Mouse (Mus musculus): Measurements from ENCODE around the gene Npw. TPM values are rescaled to one million over a fixed set of nuclear protein-coding genes. Genes with fewer than 3 reads are reported as not detected.

The Npw gene
- polyA plus RNA-seq, 1 experiment from 2014 or later, result 0.42 TPM

GRCm38 (mm10) chr17:24638840-24639239 is 19.4 kb downstream of the Npw start:
- H3K4me2 ChIP-seq, result no peak overlapping the region
- H3K36me3 ChIP-seq, result peaks cover 19% of the 10 kb centered on the region
- ATAC-seq (ENCODE audit: low FRiP score), result no peak
- H3K27ac ChIP-seq (replicated peaks), result peak overlapping the region; percentile 41
- no peak overlapping the region for H3K4me3 ChIP-seq (replicated peaks)
- H3K4me1 ChIP-seq, result peaks cover 10% of the 10 kb centered on the region
- WGBS, result 73% methylated on average over 9 of the region's 9 CpGs
- H3K27me3 ChIP-seq (replicated peaks), result no peaks in the 10 kb centered on the region
- no peak overlapping the region for H3K9ac ChIP-seq (replicated peaks)
- H3K9me3 ChIP-seq (replicated peaks), result no peaks in the 10 kb centered on the region

- Histone ChIP-seq H3K27me3 (replicated peaks) (no peaks in the 10 kb centered on the region), H3K4me3 (replicated peaks) (no peak overlapping the region), H3K4me1 (peaks cover 16% of the 10 kb centered on the region), H3K27ac (replicated peaks) (no peak overlapping the region), H3K36me3 (peaks cover 19% of the 10 kb centered on the region), H3K9me3 (replicated peaks) (no peaks in the 10 kb centered on the region), H3K4me2 (no peak overlapping the region), H3K9ac (replicated peaks) (no peak overlapping the region)
- 88% methylated on average over 4 of the region's 4 CpGs for WGBS
- ATAC-seq (ENCODE audit: low FRiP score), result no peak
Observed at GRCm38 (mm10) chr17:24638214-24638613, 20.0 kb downstream of the Npw start.

GRCm38 (mm10) chr17:24636781-24637481 is 21.3 kb downstream of the Npw start:
- no peak overlapping the region for H3K27ac ChIP-seq (replicated peaks)
- no peaks in the 10 kb centered on the region for H3K27me3 ChIP-seq (replicated peaks)
- H3K9me3 ChIP-seq (replicated peaks), result no peaks in the 10 kb centered on the region
- no peak for ATAC-seq (ENCODE audit: low FRiP score)
- H3K4me3 ChIP-seq (replicated peaks), result no peak overlapping the region
- H3K9ac ChIP-seq (replicated peaks), result no peak overlapping the region
- H3K36me3 ChIP-seq, result peaks cover 17% of the 10 kb centered on the region
- peaks cover 25% of the 10 kb centered on the region for H3K4me1 ChIP-seq
- 68% methylated on average over 5 of the region's 5 CpGs for WGBS
- H3K4me2 ChIP-seq, result no peak overlapping the region

GRCm38 (mm10) chr17:24635694-24636093 is 22.6 kb downstream of the Npw start:
- 98% methylated on average over 5 of the region's 5 CpGs for WGBS
- H3K4me1 ChIP-seq, result peaks cover 30% of the 10 kb centered on the region
- H3K27ac ChIP-seq (replicated peaks), result no peak overlapping the region

GRCm38 (mm10) chr17:24635024-24635423 is 23.2 kb downstream of the Npw start:
- no peak for ATAC-seq (ENCODE audit: low FRiP score)
- H3K36me3 ChIP-seq, result peaks cover 15% of the 10 kb centered on the region
- H3K9me3 ChIP-seq (replicated peaks), result no peaks in the 10 kb centered on the region
- H3K27ac ChIP-seq (replicated peaks), result no peak overlapping the region
- no peak overlapping the region for H3K4me2 ChIP-seq
- H3K9ac ChIP-seq (replicated peaks), result no peak overlapping the region
- no peaks in the 10 kb centered on the region for H3K27me3 ChIP-seq (replicated peaks)
- peaks cover 29% of the 10 kb centered on the region for H3K4me1 ChIP-seq
- WGBS, result 96% methylated on average over 4 of the region's 4 CpGs
- H3K4me3 ChIP-seq (replicated peaks), result no peak overlapping the region

More at GRCm38 (mm10) chr17:24635694-24636093, 22.6 kb downstream of the Npw start:
- Histone ChIP-seq H3K9ac (replicated peaks) (no peak overlapping the region), H3K36me3 (peaks cover 12% of the 10 kb centered on the region), H3K4me2 (no peak overlapping the region), H3K9me3 (replicated peaks) (no peaks in the 10 kb centered on the region), H3K4me3 (replicated peaks) (no peak overlapping the region), H3K27me3 (replicated peaks) (no peaks in the 10 kb centered on the region)
- no peak for ATAC-seq (ENCODE audit: low FRiP score)

GRCm38 (mm10) chr17:24633831-24634230 is 24.4 kb downstream of the Npw start:
- H3K27ac ChIP-seq (replicated peaks), result peak overlapping the region; percentile 83; the same call in 1 of the 2 replicates
- H3K27me3 ChIP-seq (replicated peaks), result no peaks in the 10 kb centered on the region
- H3K4me2 ChIP-seq, result no peak overlapping the region
- no peak for ATAC-seq (ENCODE audit: low FRiP score)
- no peak overlapping the region for H3K4me3 ChIP-seq (replicated peaks)
- H3K9ac ChIP-seq (replicated peaks), result no peak overlapping the region; the same call in 1 of the 2 replicates
- H3K4me1 ChIP-seq, result peaks cover 26% of the 10 kb centered on the region
- H3K9me3 ChIP-seq (replicated peaks), result no peaks in the 10 kb centered on the region
- 97% methylated on average over 11 of the region's 11 CpGs for whole genome bisulfite sequencing
- H3K36me3 ChIP-seq, result peaks cover 26% of the 10 kb centered on the region

- 11% methylated on average over 22 of the region's 22 CpGs for WGBS
- Histone ChIP-seq H3K9ac (replicated peaks) (peak overlapping the region; percentile 74), H3K36me3 (peaks cover 30% of the 10 kb centered on the region), H3K27me3 (replicated peaks) (no peaks in the 10 kb centered on the region), H3K4me2 (peak overlapping the region; percentile 91), H3K4me3 (replicated peaks) (peak overlapping the region; percentile 78), H3K4me1 (peaks cover 26% of the 10 kb centered on the region), H3K27ac (replicated peaks) (peak overlapping the region; percentile 83), H3K9me3 (replicated peaks) (no peaks in the 10 kb centered on the region)
- peak; percentile 25 for ATAC-seq (ENCODE audit: low FRiP score)
Observed at GRCm38 (mm10) chr17:24632813-24633449, 25.3 kb downstream of the Npw start.

GRCm38 (mm10) chr17:24632167-24632812 is 26.0 kb downstream of the Npw start, which contains the start of the genes Tsc2 and Nthl1:
Gene Tsc2, minus strand, starts transcription at chr17:24632630.
Gene Nthl1, plus strand, starts transcription at chr17:24632680.
- Histone ChIP-seq H3K9ac (replicated peaks) (peak within 1 kb of the TSS; percentile 74), H3K36me3 (peaks cover 35% of the 10 kb centered on the region), H3K4me2 (peak within 1 kb of the TSS; percentile 91), H3K9me3 (replicated peaks) (no peaks in the 10 kb centered on the region), H3K27me3 (replicated peaks) (no peaks in the 10 kb centered on the region), H3K4me1 (peaks cover 26% of the 10 kb centered on the region), H3K4me3 (replicated peaks) (peak within 1 kb of the TSS; percentile 78), H3K27ac (replicated peaks) (peak within 1 kb of the TSS; percentile 83)
- 1% methylated on average over 51 of the region's 51 CpGs for WGBS
- peak; percentile 90 for ATAC-seq (ENCODE audit: low FRiP score)

GRCm38 (mm10) chr17:24630072-24630471 is 28.2 kb downstream of the Npw start:
- Histone ChIP-seq H3K9ac (replicated peaks) (no peak overlapping the region), H3K4me2 (no peak overlapping the region), H3K27ac (replicated peaks) (no peak overlapping the region), H3K4me3 (replicated peaks) (no peak overlapping the region), H3K27me3 (replicated peaks) (no peaks in the 10 kb centered on the region), H3K9me3 (replicated peaks) (no peaks in the 10 kb centered on the region), H3K4me1 (peaks cover 26% of the 10 kb centered on the region), H3K36me3 (peaks cover 57% of the 10 kb centered on the region)
- no peak for ATAC-seq (ENCODE audit: low FRiP score)
- 90% methylated on average over 14 of the region's 14 CpGs for WGBS

GRCm38 (mm10) chr17:24628646-24629045 is 29.6 kb downstream of the Npw start:
- ATAC-seq (ENCODE audit: low FRiP score), result no peak
- H3K27me3 ChIP-seq (replicated peaks), result no peaks in the 10 kb centered on the region
- no peak overlapping the region for H3K4me2 ChIP-seq
- H3K4me3 ChIP-seq (replicated peaks), result no peak overlapping the region
- H3K4me1 ChIP-seq, result peaks cover 22% of the 10 kb centered on the region
- no peak overlapping the region for H3K27ac ChIP-seq (replicated peaks)
- no peak overlapping the region for H3K9ac ChIP-seq (replicated peaks)
- peaks cover 71% of the 10 kb centered on the region for H3K36me3 ChIP-seq
- WGBS, result 55% methylated on average over 5 of the region's 5 CpGs
- no peaks in the 10 kb centered on the region for H3K9me3 ChIP-seq (replicated peaks)

- Histone ChIP-seq H3K4me3 (replicated peaks) (no peak overlapping the region), H3K27me3 (replicated peaks) (no peaks in the 10 kb centered on the region), H3K9me3 (replicated peaks) (no peaks in the 10 kb centered on the region), H3K36me3 (peaks cover 98% of the 10 kb centered on the region), H3K4me2 (no peak overlapping the region), H3K4me1 (0 out of 2 replicates have a peak, but pooled peaks cover 3% of the 10 kb centered on the region), H3K9ac (replicated peaks) (no peak overlapping the region), H3K27ac (replicated peaks) (no peak overlapping the region)
- 94% methylated on average over 8 of the region's 8 CpGs for WGBS
- ATAC-seq (ENCODE audit: low FRiP score), result no peak
Observed at GRCm38 (mm10) chr17:24625472-24625871, 32.8 kb downstream of the Npw start.
